Mouse (Mus musculus): ENCODE results near the gene Dnaic1. TPM values are rescaled to one million over a fixed set of nuclear protein-coding genes. Genes with fewer than 3 reads are reported as not detected.

Gene Dnaic1
- polyA plus RNA-seq, 1 experiment = 10.3 TPM

- Histone ChIP-seq H3K4me1 (ENCODE audit: control insufficient read depth, insufficient read depth, low read length) (no peaks in the 10 kb centered on the region), H3K4me3 (replicated peaks; ENCODE audit: extremely low read depth, low read depth, low read length) (no peak overlapping the region)
- no peak for DNase-seq
- TF ChIP-seq POLR2A (IDR thresholded peaks at IDR 0.05; ENCODE audit: borderline replicate concordance, extremely low read depth, low read depth, low read length) (no peak), CTCF (IDR thresholded peaks at IDR 0.05; ENCODE audit: insufficient read depth, low read length) (peak; percentile 54)
- 43% methylated on average over 8 of the region's 8 CpGs for WGBS
Observed at GRCm38 (mm10) chr4:41604476-41605396, 35.2 kb downstream of the Dnaic1 start.

DNA sequence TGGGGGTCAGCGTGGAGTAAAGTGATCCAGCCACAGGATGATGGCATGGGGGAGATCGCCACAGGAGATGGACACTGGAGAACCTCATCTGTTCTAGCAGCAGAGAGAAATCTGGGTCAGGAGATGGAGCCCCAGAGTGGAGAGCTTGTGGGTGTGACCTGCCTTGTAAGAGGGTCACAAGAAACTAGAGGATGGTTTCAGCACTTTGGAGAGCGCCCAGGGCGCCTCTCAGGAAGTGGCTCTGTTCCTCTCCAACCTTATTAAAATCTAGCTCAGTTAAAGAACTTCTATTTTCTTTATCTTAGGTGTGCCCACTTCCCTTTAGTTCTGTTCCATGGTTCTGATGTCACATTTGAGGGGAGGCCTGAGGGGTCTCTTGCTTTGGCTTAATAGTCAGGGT lies 37.2 kb downstream of the Dnaic1 start:
- no peak for DNase-seq
- no peaks in the 10 kb centered on the region for H3K4me1 ChIP-seq (ENCODE audit: control insufficient read depth, insufficient read depth, low read length)
- no peak overlapping the region for H3K4me3 ChIP-seq (replicated peaks; ENCODE audit: extremely low read depth, low read depth, low read length)
- TF ChIP-seq CTCF (IDR thresholded peaks at IDR 0.05; ENCODE audit: insufficient read depth, low read length) (no peak), POLR2A (IDR thresholded peaks at IDR 0.05; ENCODE audit: borderline replicate concordance, extremely low read depth, low read depth, low read length) (no peak)
- 37% methylated on average over 4 of the region's 4 CpGs for WGBS

- 76% methylated on average over 10 of the region's 10 CpGs for WGBS
- TF ChIP-seq CTCF (IDR thresholded peaks at IDR 0.05; ENCODE audit: insufficient read depth, low read length) (peak; percentile 47), POLR2A (IDR thresholded peaks at IDR 0.05; ENCODE audit: borderline replicate concordance, extremely low read depth, low read depth, low read length) (no peak)
- no peak for DNase-seq
- H3K4me1 ChIP-seq (ENCODE audit: control insufficient read depth, insufficient read depth, low read length) = no peaks in the 10 kb centered on the region
- no peak overlapping the region for H3K4me3 ChIP-seq (replicated peaks; ENCODE audit: extremely low read depth, low read depth, low read length)
Observed at GRCm38 (mm10) chr4:41609681-41610593, 40.4 kb downstream of the Dnaic1 start.

DNA sequence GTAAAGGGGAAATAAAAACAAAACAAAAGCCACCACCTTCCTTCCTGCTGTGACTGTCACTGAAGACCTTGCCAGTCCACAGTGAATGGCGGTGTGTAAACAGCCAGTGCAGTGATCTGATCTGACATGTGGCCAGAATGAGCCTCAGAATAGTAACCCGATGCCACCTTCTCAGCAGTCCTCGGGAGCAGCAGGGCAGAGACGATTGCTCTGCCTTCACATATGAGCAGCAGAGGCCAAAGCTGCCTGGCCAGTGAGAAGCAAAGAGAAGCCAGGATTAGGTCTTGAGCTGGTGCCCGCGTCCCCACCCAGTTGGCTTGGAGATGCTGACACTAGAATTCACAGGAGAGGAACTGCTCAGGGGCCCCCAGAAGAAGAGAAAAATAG lies 41.0 kb downstream of the Dnaic1 start:
- WGBS = 30% methylated on average over 6 of the region's 6 CpGs
- H3K4me3 ChIP-seq (replicated peaks; ENCODE audit: extremely low read depth, low read depth, low read length) = no peak overlapping the region
- TF ChIP-seq POLR2A (IDR thresholded peaks at IDR 0.05; ENCODE audit: borderline replicate concordance, extremely low read depth, low read depth, low read length) = no peak
- no peak for TF ChIP-seq CTCF (IDR thresholded peaks at IDR 0.05; ENCODE audit: insufficient read depth, low read length)
- no peak for DNase-seq
- H3K4me1 ChIP-seq (ENCODE audit: control insufficient read depth, insufficient read depth, low read length) = no peaks in the 10 kb centered on the region

DNA sequence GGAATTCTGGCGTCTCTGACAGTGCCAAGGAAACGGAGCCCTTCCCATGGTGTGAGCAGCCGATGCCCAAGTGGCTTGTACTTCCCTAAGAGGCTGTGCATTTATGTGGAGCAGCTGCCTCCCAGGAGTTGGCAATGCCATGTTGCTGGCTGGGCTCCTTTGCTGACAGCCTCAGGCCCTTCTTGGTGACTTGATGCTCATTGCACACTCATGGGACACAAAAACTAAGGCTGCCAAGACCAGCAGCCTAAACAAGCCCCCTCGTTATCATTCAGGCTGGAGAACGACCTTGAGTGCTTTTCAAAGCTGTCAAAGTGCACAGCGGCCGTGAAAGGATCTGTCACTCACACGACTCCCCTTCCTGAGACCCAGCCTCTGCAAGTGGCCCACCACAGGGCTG lies 42.6 kb downstream of the Dnaic1 start:
- Histone ChIP-seq H3K4me3 (replicated peaks; ENCODE audit: extremely low read depth, low read depth, low read length) (no peak overlapping the region), H3K4me1 (ENCODE audit: control insufficient read depth, insufficient read depth, low read length) (no peaks in the 10 kb centered on the region)
- 64% methylated on average over 8 of the region's 8 CpGs for WGBS
- no peak for TF ChIP-seq POLR2A (IDR thresholded peaks at IDR 0.05; ENCODE audit: borderline replicate concordance, extremely low read depth, low read depth, low read length)
- TF ChIP-seq CTCF (IDR thresholded peaks at IDR 0.05; ENCODE audit: insufficient read depth, low read length) = no peak
- no peak for DNase-seq

- no peak overlapping the region for H3K4me3 ChIP-seq (replicated peaks; ENCODE audit: extremely low read depth, low read depth, low read length)
- DNase-seq = peak; percentile 78
- no peaks in the 10 kb centered on the region for H3K4me1 ChIP-seq (ENCODE audit: control insufficient read depth, insufficient read depth, low read length)
- 7% methylated on average over 7 of the region's 7 CpGs for WGBS
- TF ChIP-seq CTCF (IDR thresholded peaks at IDR 0.05; ENCODE audit: insufficient read depth, low read length) (peak; percentile 96), POLR2A (IDR thresholded peaks at IDR 0.05; ENCODE audit: borderline replicate concordance, extremely low read depth, low read depth, low read length) (no peak)
Observed at GRCm38 (mm10) chr4:41614156-41614555, 44.6 kb downstream of the Dnaic1 start.

DNA sequence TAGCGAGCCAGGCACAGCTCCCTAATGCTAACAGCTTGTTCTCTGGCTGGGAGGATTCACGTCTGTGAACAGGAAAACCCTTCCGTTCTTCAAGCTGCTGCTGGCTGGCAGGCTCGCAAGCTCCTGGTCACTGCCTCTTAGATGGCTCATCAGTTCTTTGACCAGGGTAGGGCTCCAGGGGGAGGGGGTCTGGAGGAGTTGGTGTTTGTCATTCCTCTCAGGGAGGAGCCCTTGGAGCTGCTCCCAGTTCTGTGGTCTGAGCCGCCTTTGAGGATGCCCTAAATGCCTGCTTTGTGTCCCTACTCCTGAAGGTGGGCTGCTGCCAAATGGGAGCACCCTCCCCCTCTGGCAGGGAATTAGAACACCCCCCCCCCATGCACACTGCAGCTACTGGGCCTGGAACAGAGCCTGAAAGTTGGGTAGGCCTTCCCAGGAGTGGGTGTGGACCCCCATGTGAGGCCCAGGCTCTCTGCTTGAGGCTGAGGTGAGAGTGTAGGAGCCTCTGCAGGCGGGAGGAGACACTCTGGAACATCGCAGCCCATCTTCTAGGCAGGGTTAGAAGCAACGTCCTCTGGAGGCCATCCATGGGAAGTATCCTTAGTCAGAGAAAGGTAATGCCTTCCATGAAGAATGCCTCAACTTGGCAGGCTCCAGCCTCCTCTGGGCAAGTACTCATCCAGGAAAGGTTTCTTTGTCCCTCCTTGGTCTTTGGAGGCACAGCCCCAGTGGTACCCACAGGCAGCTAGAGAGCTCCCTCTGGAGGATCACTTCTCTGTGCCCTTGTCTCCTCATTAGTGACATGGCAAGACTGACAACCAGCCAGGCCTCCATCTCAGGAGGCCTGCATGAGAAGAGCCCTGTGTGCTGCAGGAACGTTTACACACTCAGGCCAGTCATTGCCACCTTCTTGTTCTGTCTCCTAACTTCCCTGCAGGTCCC lies 46.4 kb downstream of the Dnaic1 start:
- Histone ChIP-seq H3K4me3 (replicated peaks; ENCODE audit: extremely low read depth, low read depth, low read length) (no peak overlapping the region), H3K4me1 (ENCODE audit: control insufficient read depth, insufficient read depth, low read length) (no peaks in the 10 kb centered on the region)
- 58% methylated on average over 9 of the region's 9 CpGs for WGBS
- DNase-seq = no peak
- TF ChIP-seq POLR2A (IDR thresholded peaks at IDR 0.05; ENCODE audit: borderline replicate concordance, extremely low read depth, low read depth, low read length) (no peak), CTCF (IDR thresholded peaks at IDR 0.05; ENCODE audit: insufficient read depth, low read length) (0 out of 2 replicates have a peak, but pooled peaks have one; percentile 4)

GRCm38 (mm10) chr4:41618916-41619746 lies 49.6 kb downstream of the Dnaic1 start:
- no peak for DNase-seq
- H3K4me1 ChIP-seq (ENCODE audit: control insufficient read depth, insufficient read depth, low read length) = no peaks in the 10 kb centered on the region
- no peak for TF ChIP-seq POLR2A (IDR thresholded peaks at IDR 0.05; ENCODE audit: borderline replicate concordance, extremely low read depth, low read depth, low read length)
- TF ChIP-seq CTCF (IDR thresholded peaks at IDR 0.05; ENCODE audit: insufficient read depth, low read length) = no peak
- WGBS = 55% methylated on average over 12 of the region's 12 CpGs
- H3K4me3 ChIP-seq (replicated peaks; ENCODE audit: extremely low read depth, low read depth, low read length) = no peak overlapping the region

Data from lung, adult 2 months (tissue).